Mouse (Mus musculus) adrenal gland, postnatal 0 days (tissue): ENCODE results near the gene Kbtbd13. TPM values are rescaled to one million over a fixed set of nuclear protein-coding genes. Genes with fewer than 3 reads are reported as not detected.

Source experiments
- polyA plus RNA-seq: library from polyadenylated mRNA; unstranded; fragments of >200 nt; fragmentation: Nextera tagmentation; extraction: Ambion mirVana; gene quantifications from 2 replicates; pipeline ENCODE4 v1.2.1, GENCODE M21; 2015

Kbtbd13 gene
- 0.26 and 0.35 TPM in 2 replicates for polyA plus RNA-seq

GRCm38 (mm10) chr9:65391613-65391964, at the start of gene Kbtbd13:
Gene Kbtbd13, minus strand, starts transcription at chr9:65391652.

DNA sequence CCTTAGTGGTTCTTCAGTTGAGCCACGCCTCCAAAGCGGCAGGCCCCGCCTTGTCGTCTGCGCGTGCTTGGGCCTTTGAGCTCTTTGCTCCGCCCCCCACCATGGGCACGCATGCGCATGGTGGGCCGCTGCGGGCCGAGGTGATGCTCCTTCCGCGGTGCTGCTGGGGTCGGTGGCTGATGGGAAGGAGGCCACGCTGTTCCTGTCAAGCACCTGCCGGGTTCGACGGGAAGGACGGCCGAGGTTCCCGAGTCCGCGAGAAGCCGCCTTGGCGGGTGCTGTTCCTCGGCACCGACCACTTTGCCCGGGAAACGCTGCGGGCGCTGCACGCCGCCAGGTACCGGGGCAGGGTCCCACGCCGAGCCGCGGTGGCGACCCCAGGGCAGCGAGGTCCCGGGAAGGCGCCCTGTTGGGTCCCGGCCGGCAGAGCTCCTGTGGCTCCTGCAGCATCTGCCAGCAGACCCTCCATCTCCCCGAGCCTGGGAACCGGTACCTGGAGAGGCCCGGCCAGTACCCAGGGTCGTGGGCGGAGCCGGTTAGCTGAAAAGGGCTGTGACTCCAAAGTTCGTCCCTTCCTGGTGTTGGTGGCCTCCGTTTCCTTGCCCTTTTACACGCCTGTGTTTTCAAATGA, 44.3 kb upstream of the Kbtbd13 start, which contains the start of gene Mtfmt:
Gene Mtfmt, plus strand, starts transcription at position 112 of the 631 bp plus-strand sequence.

GRCm38 (mm10) chr9:65422760-65423501, 31.5 kb upstream of the Kbtbd13 start, which contains the start of gene Slc51b:
Gene Slc51b, minus strand, starts transcription at chr9:65422955.

GRCm38 (mm10) chr9:65398279-65398678, 6.8 kb upstream of the Kbtbd13 start, which contains the start of gene Rasl12:
Gene Rasl12, plus strand, starts transcription at chr9:65398506.

DNA sequence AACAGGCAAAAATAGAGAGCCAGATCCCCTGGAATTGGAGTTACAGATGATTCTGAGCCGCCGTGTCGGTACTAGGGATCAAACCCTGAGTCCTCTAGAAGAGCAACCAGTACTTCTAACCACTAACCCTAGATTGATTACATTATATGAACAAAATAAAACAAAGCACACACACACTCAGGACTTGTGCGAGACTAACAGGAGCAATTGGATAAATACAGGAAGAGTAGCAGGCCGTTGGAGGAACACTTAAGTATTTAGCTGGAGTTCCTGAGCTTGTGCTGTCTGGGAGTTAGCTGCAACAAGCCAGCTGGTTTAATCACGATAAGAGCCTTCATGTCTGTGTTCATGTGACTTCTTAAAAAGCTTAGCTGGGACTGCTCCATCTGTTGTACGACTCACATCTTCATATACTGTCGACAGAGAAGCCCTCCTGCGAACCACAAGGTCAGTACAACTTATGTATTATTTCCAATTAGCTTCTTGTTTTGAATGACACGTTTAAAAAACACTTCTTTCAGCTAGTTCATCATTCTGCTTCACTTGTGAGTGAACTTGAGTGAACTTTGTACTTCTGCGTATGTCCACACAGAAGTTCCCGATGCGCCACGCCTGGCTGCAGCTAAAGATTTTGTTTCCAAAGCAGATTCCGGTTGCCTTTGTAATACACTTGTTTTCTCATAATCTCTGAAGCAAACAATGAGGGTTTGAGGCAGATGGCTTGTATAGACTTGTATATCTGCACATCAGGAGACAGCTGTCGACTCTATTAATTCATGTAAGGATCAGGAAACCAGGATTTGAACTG, 30.6 kb downstream of the Kbtbd13 start, which contains the start of gene Ubap1l:
Gene Ubap1l, plus strand, starts transcription at position 401 of the 808 bp plus-strand sequence.

GRCm38 (mm10) chr9:65345854-65346475, 45.5 kb downstream of the Kbtbd13 start, which contains the start of gene Pdcd7:
Gene Pdcd7, plus strand, starts transcription at chr9:65346104.

Other genes starting within 250 kb of the Kbtbd13 start
- 14.7 and 25.6 TPM in 2 replicates for gene Parp16, start 196.3 kb downstream of the Kbtbd13 start, polyA plus RNA-seq
- 1.2 and 2.6 TPM in 2 replicates for gene Cilp, start 126.5 kb downstream of the Kbtbd13 start, polyA plus RNA-seq
- 52.5 and 74.9 TPM in 2 replicates for gene Clpx, start 97.4 kb downstream of the Kbtbd13 start, polyA plus RNA-seq
- 8.5 and 11.2 TPM in 2 replicates for gene Pdcd7, start 45.5 kb downstream of the Kbtbd13 start, polyA plus RNA-seq
- 0.09 and 0.10 TPM in 2 replicates for gene Ubap1l, start 30.6 kb downstream of the Kbtbd13 start, polyA plus RNA-seq
- gene Rasl12, start 6.9 kb upstream of the Kbtbd13 start, polyA plus RNA-seq, result 3.5 and 4.7 TPM in 2 replicates
- 1.3 TPM in 1 of 2 replicates, not detected in the other for gene Slc51b, start 31.3 kb upstream of the Kbtbd13 start, polyA plus RNA-seq
- 11.7 and 17.8 TPM in 2 replicates for gene Mtfmt, start 44.1 kb upstream of the Kbtbd13 start, polyA plus RNA-seq
- gene Spg21, start 69.3 kb upstream of the Kbtbd13 start, polyA plus RNA-seq, result 85.8 and 102 TPM in 2 replicates
- gene Ankdd1a, start 128.5 kb upstream of the Kbtbd13 start, polyA plus RNA-seq, result 0.10 TPM in 1 of 2 replicates, not detected in the other
- 21.8 and 32.3 TPM in 2 replicates for gene Plekho2, start 188.4 kb upstream of the Kbtbd13 start, polyA plus RNA-seq
- gene Pif1, start 195.5 kb upstream of the Kbtbd13 start, polyA plus RNA-seq, result 1.6 and 2.4 TPM in 2 replicates
- gene Rbpms2, start 238.0 kb upstream of the Kbtbd13 start, polyA plus RNA-seq, result 17.9 and 26.3 TPM in 2 replicates